10 mouse cellular contexts compared by ENCODE assay signal in genomic region chr1:126024518-126024917, GRCm38 (mm10).
DNase-seq lines count a peak whose midpoint lies in the region; ATAC-seq lines count a peak whose summit lies in the region.
"Had no signal": no experiment of that assay in that cellular context is flagged by ENCODE, and none has a peak within 500 bp of the region (broad histone marks: within the 10 kb centered on the region; RNA-seq: fewer than 3 reads in every experiment).

No protein-coding gene starts in this region.

- 38% methylated on average over 6 of the region's 6 CpGs for WGBS in forebrain, embryonic 16.5 days
- WGBS in forebrain, embryonic 12.5 days = 79% methylated on average over 6 of the region's 6 CpGs

- H3K4me1 ChIP-seq in forebrain, embryonic 16.5 days (replicated peaks; ENCODE audit: control insufficient read depth, insufficient read depth, low read length) = peaks cover 4% of the 10 kb centered on the region; the same call in 1 of the 2 replicates
- no peaks in the 10 kb centered on the region for H3K4me1 ChIP-seq in forebrain, embryonic 12.5 days
- H3K4me1 ChIP-seq: limb, embryonic 15.5 days had no signal

- ATAC-seq in forebrain, embryonic 16.5 days = peak; percentile 59
- ATAC-seq in forebrain, embryonic 12.5 days (ENCODE audit: low FRiP score) = no peak

- H3K9ac ChIP-seq in forebrain, embryonic 16.5 days (replicated peaks; ENCODE audit: low read depth, low read length) = no peak overlapping the region
- no peak overlapping the region for H3K9ac ChIP-seq in forebrain, embryonic 12.5 days
- H3K9ac ChIP-seq: limb, embryonic 15.5 days had no signal

- H3K9me3 ChIP-seq in forebrain, embryonic 16.5 days (ENCODE audit: control insufficient read depth, low read length) = no peaks in the 10 kb centered on the region
- H3K9me3 ChIP-seq in forebrain, embryonic 12.5 days = no peaks in the 10 kb centered on the region
- H3K9me3 ChIP-seq: limb, embryonic 15.5 days had no signal

- H3K27ac ChIP-seq in forebrain, embryonic 16.5 days (ENCODE audit: low read length) = no peak overlapping the region
- no peak overlapping the region for H3K27ac ChIP-seq in forebrain, embryonic 12.5 days
- H3K27ac ChIP-seq: limb, embryonic 15.5 days had no signal

- H3K4me3 ChIP-seq in forebrain, embryonic 16.5 days (replicated peaks; ENCODE audit: low read length) = no peak overlapping the region
- no peak overlapping the region for H3K4me3 ChIP-seq in forebrain, embryonic 12.5 days (replicated peaks)
- H3K4me3 ChIP-seq: limb, embryonic 15.5 days had no signal

- no peak overlapping the region for H3K4me2 ChIP-seq in forebrain, embryonic 16.5 days (ENCODE audit: low read length)
- H3K4me2 ChIP-seq in forebrain, embryonic 12.5 days = no peak overlapping the region
- H3K4me2 ChIP-seq: limb, embryonic 15.5 days had no signal

- peak; percentile 22 for DNase-seq in lung, postnatal 10 days
- no peak for DNase-seq in lung, postnatal 14 days
- DNase-seq in layer of hippocampus, adult 9-10 months (ENCODE audit: low spot score) = peak; percentile 29
- DNase-seq in right cerebral cortex, postnatal 36 days (ENCODE audit: low spot score in 2 of 2) = peak; percentile 2 to 8
- no peak for DNase-seq in embryo, embryonic 9.5 days (ENCODE audit: extremely low spot score)
- no peak for DNase-seq in testis, postnatal 14 days (ENCODE audit: low spot score)
- DNase-seq: heart, adult 18-20 months had no signal

- peaks cover 8% of the 10 kb centered on the region; the same call in 1 of the 2 replicates for H3K36me3 ChIP-seq in forebrain, embryonic 16.5 days (ENCODE audit: control insufficient read depth, insufficient read depth)
- H3K36me3 ChIP-seq in forebrain, embryonic 12.5 days (replicated peaks) = peaks cover 23% of the 10 kb centered on the region

- H3K27me3 ChIP-seq in forebrain, embryonic 16.5 days (replicated peaks; ENCODE audit: control insufficient read depth, insufficient read depth, low read length) = no peaks in the 10 kb centered on the region
- H3K27me3 ChIP-seq in forebrain, embryonic 12.5 days = no peaks in the 10 kb centered on the region
- H3K27me3 ChIP-seq: limb, embryonic 15.5 days had no signal

Comparison
In these comparisons a context has a peak if more than half of its experiments do, and no peak if none do; other contexts are left out.
1. DNase-seq: peak in lung, postnatal 10 days (single experiment), layer of hippocampus, adult 9-10 months (single experiment) and right cerebral cortex, postnatal 36 days (2 of 2); none in lung, postnatal 14 days (single experiment), embryo, embryonic 9.5 days (single experiment) and testis, postnatal 14 days (single experiment).